Mouse (Mus musculus) embryo, embryonic 10.5 days (tissue): ENCODE measurements around the gene Rab11fip5.

Experiments used
- DNase-seq: peaks from one replicate; pipeline ENCODE4 v3.0.0-alpha.2; 2015; ENCODE audit warnings: low spot score

Rab11fip5 gene

DNA sequence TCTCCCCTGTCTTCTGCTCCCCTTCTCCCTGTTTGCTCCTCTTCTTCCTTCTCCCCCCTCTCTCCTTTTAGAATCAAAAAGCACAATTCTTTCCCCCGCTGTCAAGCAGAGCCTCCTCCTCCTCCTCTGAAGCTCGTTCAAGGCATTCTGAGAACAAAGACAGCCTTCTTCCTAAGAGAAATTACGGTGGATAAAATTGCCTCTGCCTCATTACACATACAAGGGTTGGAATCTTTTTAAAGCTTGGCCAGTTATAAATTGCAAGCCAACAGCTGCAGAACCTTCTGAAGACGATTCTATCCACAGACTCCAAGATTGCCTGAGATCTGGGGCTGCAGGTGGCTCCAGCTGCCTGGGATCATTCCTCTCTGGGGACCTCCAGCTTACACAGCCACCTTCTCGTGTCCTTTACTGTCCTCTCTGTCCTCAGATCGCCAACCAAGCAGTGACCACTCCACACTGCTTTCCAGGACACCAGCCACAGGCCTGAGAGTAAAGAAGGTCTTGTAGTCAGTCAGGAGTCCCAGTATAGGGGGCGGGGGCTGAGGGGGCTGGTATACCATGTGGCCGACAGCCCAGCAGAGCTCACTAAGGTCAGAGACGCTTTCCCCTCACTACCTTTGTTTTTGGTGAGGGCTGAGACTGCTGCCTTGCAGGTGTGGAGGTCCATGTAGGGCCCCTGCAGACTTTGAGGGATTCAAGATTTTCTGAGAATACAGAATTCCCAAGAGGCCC, 60.2 kb downstream of the Rab11fip5 start:
- no peak for DNase-seq

DNA sequence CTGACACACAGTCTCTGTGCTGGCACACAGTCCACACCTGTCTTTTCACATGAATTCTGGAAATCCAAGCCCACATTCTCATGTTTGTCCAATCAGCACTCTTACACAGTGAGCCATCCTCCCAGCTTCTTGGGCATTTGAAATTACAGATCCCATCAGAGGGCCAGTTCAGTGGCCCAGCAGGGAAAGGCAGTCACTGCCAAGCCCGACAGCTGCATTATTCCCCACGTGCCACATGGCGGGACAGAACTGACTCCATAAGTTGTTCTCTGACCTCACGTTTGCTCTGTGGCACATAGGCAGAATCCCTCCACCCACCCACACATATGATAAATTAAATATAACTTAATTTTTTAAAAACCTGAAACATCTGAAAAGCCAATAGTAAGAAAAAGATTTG, 66.5 kb downstream of the Rab11fip5 start:
- DNase-seq = no peak

- no peak for DNase-seq
Observed at GRCm38 (mm10) chr6:85306375-85306774, 68.1 kb downstream of the Rab11fip5 start.

- no peak for DNase-seq
Observed at GRCm38 (mm10) chr6:85305826-85306225, 68.6 kb downstream of the Rab11fip5 start.

GRCm38 (mm10) chr6:85304966-85305365, 69.5 kb downstream of the Rab11fip5 start:
- no peak for DNase-seq

GRCm38 (mm10) chr6:85302326-85303055, 71.9 kb downstream of the Rab11fip5 start:
- no peak for DNase-seq

DNA sequence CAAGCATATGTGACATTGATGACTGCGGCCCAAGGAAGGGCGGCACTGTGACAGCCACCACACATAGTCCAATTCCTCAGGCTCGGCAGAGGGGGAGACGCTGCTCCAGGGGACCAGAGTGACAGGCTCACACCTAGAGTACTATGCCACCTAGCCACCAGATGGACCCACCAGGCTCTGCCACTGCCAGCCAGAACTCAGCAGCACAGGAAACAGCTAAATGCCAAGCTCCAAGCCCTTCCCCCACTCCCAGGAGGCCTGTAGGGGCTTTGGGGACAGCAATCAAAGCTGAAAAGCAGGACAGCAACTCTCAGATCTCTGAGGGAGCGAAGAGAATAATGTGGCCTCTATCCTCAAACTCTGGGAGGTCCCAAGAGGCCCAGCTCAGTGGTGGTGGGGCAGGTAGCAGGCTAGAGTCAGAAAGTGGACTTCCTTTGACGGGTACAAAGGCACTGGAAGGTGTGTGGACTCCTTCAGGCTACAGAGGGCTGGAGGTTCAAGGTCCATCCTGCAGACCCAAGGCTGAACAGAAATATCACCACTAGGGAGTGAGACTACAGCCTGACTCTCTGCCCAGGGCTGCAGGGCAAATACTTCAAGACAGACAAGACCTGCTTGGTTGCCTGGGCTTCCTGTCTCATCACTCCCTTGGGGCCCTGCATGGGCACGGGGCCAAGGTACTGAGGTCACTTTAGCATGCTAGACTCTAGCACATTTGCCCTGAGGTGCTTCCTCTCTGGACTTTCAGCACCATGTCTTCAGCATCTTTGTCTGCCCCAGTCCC, 78.9 kb downstream of the Rab11fip5 start:
- peak; percentile 6 for DNase-seq

DNA sequence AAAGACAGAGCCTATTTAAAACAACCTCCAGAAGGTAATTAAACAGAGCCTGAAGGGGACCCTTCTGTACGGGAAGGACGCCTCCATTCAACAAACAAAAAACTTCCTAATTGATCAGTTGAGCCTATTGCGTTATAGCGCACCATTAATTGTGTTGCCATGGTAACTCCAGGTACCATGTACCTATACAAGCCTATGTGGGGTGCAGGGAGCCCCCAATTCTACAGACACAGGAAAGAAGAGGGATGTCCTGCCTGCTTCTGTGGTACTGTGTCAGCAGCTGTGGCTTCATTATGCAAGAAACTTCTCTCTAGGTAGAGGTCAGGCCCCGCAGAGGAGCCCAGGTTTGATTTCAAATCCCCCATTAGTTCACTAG, 80.4 kb downstream of the Rab11fip5 start:
- no peak for DNase-seq

GRCm38 (mm10) chr6:85293255-85294003, 81.0 kb downstream of the Rab11fip5 start:
- peak; percentile 29 for DNase-seq

DNA sequence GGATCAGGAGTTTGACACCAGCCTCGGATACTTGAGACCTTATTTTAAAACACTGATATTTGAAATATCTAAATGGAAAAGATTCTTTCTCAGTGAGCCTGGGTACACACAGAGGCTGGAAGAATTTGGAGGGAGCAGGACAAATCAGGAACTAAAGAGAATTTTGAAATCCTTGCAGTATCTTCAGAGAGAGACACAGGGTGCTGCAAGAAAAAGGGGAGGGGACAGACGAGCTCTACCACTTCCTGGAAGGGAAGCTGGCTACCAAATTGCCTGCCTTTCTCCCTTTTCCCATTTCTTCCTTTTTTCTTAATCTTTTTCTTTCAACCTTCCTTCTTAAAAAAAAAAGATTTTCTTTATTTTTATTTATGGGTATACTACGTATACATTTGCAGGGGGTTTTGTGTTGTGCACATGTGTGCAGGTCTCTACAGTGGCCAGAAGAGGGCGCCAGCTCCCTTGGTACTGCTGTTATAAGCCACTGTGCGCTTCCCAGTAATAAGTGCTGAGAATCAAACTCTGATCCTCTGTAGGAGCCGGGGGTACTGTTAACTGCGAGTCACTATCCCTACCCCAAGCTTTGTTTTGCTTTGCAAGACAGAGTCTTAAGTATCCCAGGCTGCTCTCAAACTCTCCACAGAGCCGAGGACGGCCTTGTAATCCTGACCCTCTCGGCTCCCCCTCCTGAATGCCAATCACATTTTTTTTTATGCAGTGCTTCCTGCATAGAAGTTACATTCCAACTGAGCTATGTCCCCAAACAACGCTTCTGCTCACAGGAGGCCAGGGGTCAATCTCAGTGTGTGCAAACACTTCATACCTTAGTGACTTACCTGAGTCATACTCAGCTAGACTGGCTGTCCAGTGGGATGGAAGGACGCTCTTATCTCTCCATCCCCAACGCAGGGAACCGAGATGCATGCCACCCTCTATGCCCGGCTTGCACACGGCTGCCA, 83.3 kb downstream of the Rab11fip5 start:
- no peak for DNase-seq

GRCm38 (mm10) chr6:85288193-85288857, 86.1 kb downstream of the Rab11fip5 start:
- no peak for DNase-seq

DNA sequence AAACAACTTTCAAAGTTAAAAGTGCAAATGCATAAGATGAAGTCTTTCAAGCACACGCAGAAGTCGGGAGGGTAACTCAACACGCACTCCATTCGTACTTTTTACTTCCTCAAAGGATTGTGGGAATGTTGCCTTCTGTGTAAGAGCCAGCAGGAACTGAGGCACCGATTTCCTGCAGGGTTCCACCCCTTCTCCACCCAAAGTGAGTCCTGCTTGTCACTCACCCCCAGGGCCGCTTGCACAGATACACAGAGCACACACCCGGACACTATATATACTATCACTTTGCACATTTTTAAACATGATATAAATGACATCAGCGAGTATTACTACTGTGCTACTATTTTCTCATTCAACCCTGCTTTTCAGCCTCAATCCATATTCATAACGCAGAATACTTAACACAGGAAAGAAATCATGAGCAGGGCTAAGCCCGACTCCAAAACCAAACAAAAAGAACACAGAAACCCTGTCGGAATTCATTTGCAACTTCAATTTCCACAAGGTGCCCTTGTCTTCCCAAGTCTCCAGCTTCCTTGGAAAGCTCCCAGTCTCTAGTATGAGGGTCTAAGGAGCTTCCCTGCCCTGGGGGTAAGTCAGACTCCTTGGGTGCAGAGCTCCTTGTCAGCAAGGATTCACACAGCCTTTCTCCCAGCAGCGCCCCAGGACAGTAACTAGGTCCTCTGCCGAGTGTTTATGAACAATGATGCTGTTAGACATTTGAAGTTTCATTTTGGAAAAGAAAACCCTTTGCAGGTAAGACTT, 88.0 kb downstream of the Rab11fip5 start:
- DNase-seq = no peak
